Mouse (Mus musculus) lung, postnatal 0 days (tissue): ENCODE data around the gene Vrk3.

Experiments used
- CTCF ChIP-seq: IDR thresholded peaks from 2 replicates; pipeline ENCODE4 v1.5.1; 2016; ENCODE audit warnings: antibody characterized with exemption, mild to moderate bottlenecking
- EP300 ChIP-seq: IDR thresholded peaks from 2 replicates; pipeline ENCODE4 v1.6.1; 2016; ENCODE audit warnings: antibody characterized with exemption, mild to moderate bottlenecking, control low read depth

GRCm38 (mm10) chr7:44809466-44809865, 61.3 kb downstream of the Vrk3 start:
- no peak for TF ChIP-seq CTCF
- no peak for TF ChIP-seq EP300
